Mouse (Mus musculus): ENCODE measurements around the gene Kcnq1. TPM values are rescaled to one million over a fixed set of nuclear protein-coding genes. Genes with fewer than 3 reads are reported as not detected.

Kcnq1 gene
- total and polyA plus RNA-seq, 3 experiments = not detected

DNA sequence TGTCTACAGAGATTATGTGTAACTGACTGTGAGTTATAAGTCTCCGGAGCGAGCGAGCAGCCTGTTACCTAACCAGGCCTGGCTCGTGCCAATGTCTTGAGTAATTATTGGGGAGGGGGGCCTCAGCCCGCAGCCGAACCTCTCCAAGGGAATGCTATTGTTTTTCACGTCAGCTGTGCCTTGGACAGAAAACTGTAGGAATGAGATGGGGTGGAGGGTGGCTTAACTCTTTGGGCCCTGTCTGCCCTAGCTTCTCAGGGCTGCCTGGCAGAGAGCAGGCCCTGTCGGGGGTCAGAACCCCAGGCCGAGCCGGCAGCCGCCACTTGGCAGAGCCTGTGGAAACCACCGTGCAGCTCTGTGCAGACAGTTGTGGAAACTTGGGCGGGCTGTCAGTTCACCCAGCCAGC is 302.5 kb downstream of the Kcnq1 start:
- Histone ChIP-seq H3K79me2 (replicated peaks; ENCODE audit: control insufficient read depth, extremely low read depth, insufficient read depth, poor library complexity, severe bottlenecking) (no peaks in the 10 kb centered on the region), H3K9ac (ENCODE audit: insufficient read depth, low read depth) (no peak overlapping the region), H3K4me3 (replicated peaks in 1 of 3; ENCODE audit: low read depth in 2 of 3, low read length in 2 of 3, poor library complexity in 1 of 3) (no peak overlapping the region), H3K27me3 (replicated peaks) (peaks cover 58% of the 10 kb centered on the region), H3K36me3 (replicated peaks in 1 of 2; ENCODE audit: control insufficient read depth in 1 of 2, insufficient read depth in 1 of 2, low read length in 1 of 2) (no peaks in the 10 kb centered on the region), H3K9me3 (replicated peaks; ENCODE audit: low read length) (no peaks in the 10 kb centered on the region), H3K4me1 (ENCODE audit: control insufficient read depth in 1 of 2, insufficient read depth in 2 of 2) (peaks cover 0 to 3% of the 10 kb centered on the region in 2 experiments; a peak in 1 of 4 replicates), H3K4me2 (ENCODE audit: insufficient read depth, low read depth, poor library complexity, severe bottlenecking) (no peak overlapping the region), H3K27ac (ENCODE audit: insufficient read depth, low read depth) (no peak overlapping the region)
- TF ChIP-seq USF2 (conservative IDR thresholded peaks at IDR 0.05; ENCODE audit: low read depth, low read length) (no peak), ELF1 (IDR thresholded peaks at IDR 0.05; ENCODE audit: low read depth, low read length) (no peak), IRF4 (IDR thresholded peaks at IDR 0.05; ENCODE audit: low read depth, low read length) (no peak), TBP (conservative IDR thresholded peaks at IDR 0.05; ENCODE audit: low read depth, low read length) (no peak), E2F4 (IDR thresholded peaks at IDR 0.05; ENCODE audit: insufficient replicate concordance, low read depth, low read length) (no peak), MAZ (IDR thresholded peaks at IDR 0.05; ENCODE audit: low read depth, low read length) (no peak), POLR2AphosphoS2 (IDR thresholded peaks at IDR 0.05; ENCODE audit: low read depth, low read length) (no peak), RCOR1 (conservative IDR thresholded peaks at IDR 0.05; ENCODE audit: low read depth, low read length) (no peak), ZKSCAN1 (IDR thresholded peaks at IDR 0.05; ENCODE audit: borderline replicate concordance, low read depth, low read length) (no peak), CHD1 (IDR thresholded peaks at IDR 0.05; ENCODE audit: low read depth, low read length) (no peak), UBTF (IDR thresholded peaks at IDR 0.05; ENCODE audit: low read depth, low read length) (no peak), NELFE (IDR thresholded peaks at IDR 0.05; ENCODE audit: low read depth, low read length) (no peak), MYC (IDR thresholded peaks at IDR 0.05; ENCODE audit: low read depth, low read length) (no peak), USF1 (IDR thresholded peaks at IDR 0.05; ENCODE audit: low read depth, low read length) (no peak), RAD21 (IDR thresholded peaks at IDR 0.05; ENCODE audit: low read depth, low read length) (no peak), MAX (IDR thresholded peaks at IDR 0.05; ENCODE audit: low read length) (no peak), NRF1 (IDR thresholded peaks at IDR 0.05; ENCODE audit: low read depth, low read length) (no peak), SMC3 (IDR thresholded peaks at IDR 0.05; ENCODE audit: low read depth, low read length) (no peak), POLR2A (IDR thresholded peaks at IDR 0.05; ENCODE audit: low read depth, low read length) (no peak)
- in situ Hi-C loops (cut with MboI; ENCODE audit: low pct_ligation_motif_present, low pct_unique_long_range_greater_than_20kb, low sequenced_read_pairs) = no loop called here
- DNase-seq (ENCODE audit: extremely low read depth) = no peak
- dilution Hi-C loops (cut with MboI; ENCODE audit: extremely low pct_ligation_motif_present, extremely low pct_unique_long_range_greater_than_20kb, low sequenced_read_pairs) = no loop called here

DNA sequence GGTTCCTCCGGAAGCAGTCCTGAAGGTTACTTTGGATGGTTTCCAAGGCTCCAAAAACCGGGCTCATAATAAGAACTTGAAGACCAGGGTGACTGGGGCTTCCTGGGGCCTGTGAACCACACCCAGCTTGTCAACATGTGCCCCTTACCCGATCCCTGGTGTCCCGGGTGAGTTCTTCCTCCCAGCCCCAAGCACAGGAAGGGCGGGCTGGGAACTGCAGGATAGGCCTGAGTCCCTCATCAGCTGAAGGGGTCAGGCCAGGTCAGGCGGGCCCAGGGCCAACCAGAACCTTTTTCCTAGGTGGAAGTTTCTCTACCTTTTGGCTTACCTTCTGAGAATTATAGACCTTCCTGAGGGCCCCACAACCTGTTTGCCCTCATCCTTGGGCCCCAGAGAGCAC is 306.4 kb downstream of the Kcnq1 start:
- Histone ChIP-seq H3K79me2 (replicated peaks; ENCODE audit: control insufficient read depth, extremely low read depth, insufficient read depth, poor library complexity, severe bottlenecking) (no peaks in the 10 kb centered on the region), H3K4me2 (ENCODE audit: insufficient read depth, low read depth, poor library complexity, severe bottlenecking) (no peak overlapping the region), H3K36me3 (replicated peaks in 1 of 2; ENCODE audit: control insufficient read depth in 1 of 2, insufficient read depth in 1 of 2, low read length in 1 of 2) (no peaks in the 10 kb centered on the region), H3K4me3 (replicated peaks in 1 of 3; ENCODE audit: low read depth in 2 of 3, low read length in 2 of 3, poor library complexity in 1 of 3) (no peak overlapping the region), H3K9ac (ENCODE audit: insufficient read depth, low read depth) (no peak overlapping the region), H3K27ac (ENCODE audit: insufficient read depth, low read depth) (no peak overlapping the region), H3K4me1 (ENCODE audit: control insufficient read depth in 1 of 2, insufficient read depth in 2 of 2) (peaks cover 0 to 19% of the 10 kb centered on the region in 2 experiments; a peak in 2 of 4 replicates), H3K9me3 (replicated peaks; ENCODE audit: low read length) (no peaks in the 10 kb centered on the region), H3K27me3 (replicated peaks) (peaks cover 50% of the 10 kb centered on the region)
- no peak for DNase-seq (ENCODE audit: extremely low read depth)
- TF ChIP-seq USF1 (IDR thresholded peaks at IDR 0.05; ENCODE audit: low read depth, low read length) = no peak
- TF ChIP-seq MAX (IDR thresholded peaks at IDR 0.05; ENCODE audit: low read length) = no peak
- dilution Hi-C loops (cut with MboI; ENCODE audit: extremely low pct_ligation_motif_present, extremely low pct_unique_long_range_greater_than_20kb, low sequenced_read_pairs) = no loop called here
- in situ Hi-C loops (cut with MboI; ENCODE audit: low pct_ligation_motif_present, low pct_unique_long_range_greater_than_20kb, low sequenced_read_pairs) = no loop called here
